Mouse (Mus musculus) olfactory bulb, adult 2 months (tissue): ENCODE results near the gene Cyb561d1.

Experiments used
- CTCF ChIP-seq: fragments of 200-500 bp; IDR thresholded peaks from 2 replicates; pipeline ENCODE4 v1.5.1; 2012; ENCODE audit warnings: low read depth, mild to moderate bottlenecking, low read length, moderate library complexity; ENCODE audit not compliant: insufficient read depth
- POLR2A ChIP-seq: fragments of 200-500 bp; IDR thresholded peaks from 2 replicates; pipeline ENCODE4 v1.6.1; 2012; ENCODE audit warnings: mild to moderate bottlenecking, low read depth, low read length, moderate library complexity; ENCODE audit not compliant: insufficient read depth

DNA sequence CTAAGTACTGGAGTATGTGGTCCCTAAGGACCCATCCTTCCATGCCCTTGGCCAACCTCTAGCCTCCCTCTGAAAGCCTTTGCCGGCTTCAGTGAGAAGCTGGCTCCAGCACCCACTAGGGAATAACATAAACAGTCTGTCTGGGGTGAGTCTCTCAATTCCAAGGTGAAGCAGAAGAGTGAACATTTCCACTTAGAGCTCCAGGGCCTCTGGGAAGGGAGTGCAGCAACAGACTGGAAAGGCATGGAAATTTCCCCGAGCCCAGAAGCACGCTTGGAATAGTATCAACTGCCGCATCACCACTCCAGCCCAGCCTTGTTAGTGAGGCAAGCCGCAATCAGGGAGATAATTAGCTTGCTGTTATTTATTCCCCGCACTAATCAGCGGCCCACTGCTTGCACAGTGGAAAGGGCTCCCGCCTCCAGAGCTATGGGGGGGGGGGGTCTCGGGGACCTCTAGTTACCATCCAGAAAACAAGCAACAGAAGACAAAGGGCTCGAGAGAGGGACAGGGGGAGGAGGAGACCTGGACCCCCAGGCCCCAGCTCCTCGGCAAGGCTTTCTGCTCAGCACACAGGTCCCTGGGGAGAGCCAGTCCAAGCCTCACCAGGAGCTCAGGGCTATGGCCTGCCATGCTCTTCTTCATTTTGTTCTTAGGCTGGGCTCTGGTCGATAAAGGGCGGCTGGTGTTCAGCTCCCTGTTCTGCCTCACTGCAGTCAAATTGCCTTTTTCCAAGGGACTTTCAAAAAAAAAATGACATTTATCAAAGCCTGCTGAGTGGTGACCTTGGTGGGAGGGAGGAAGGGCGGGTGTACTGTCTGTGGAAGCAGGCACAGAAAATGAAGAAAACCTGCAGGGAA lies 26.1 kb downstream of the Cyb561d1 start:
- no peak for TF ChIP-seq CTCF
- no peak for TF ChIP-seq POLR2A
